Mouse (Mus musculus) kidney, adult 2 months (tissue): ENCODE measurements around the gene Pex7. TPM values are rescaled to one million over a fixed set of nuclear protein-coding genes. Genes with fewer than 3 reads are reported as not detected.

ENCODE experiments used
- DNase-seq: peaks from one replicate; pipeline ENCODE4 v3.0.0; 2021
- H3K27ac ChIP-seq: fragments of 200-500 bp; 2 replicates; pipeline ENCODE4 v1.5.1; 2012; ENCODE audit warnings: low read depth, low read length, control low read depth, inconsistent platforms; ENCODE audit not compliant: insufficient read depth
- H3K27me3 ChIP-seq: fragments of 200-500 bp; replicated peaks from 2 replicates; pipeline ENCODE4 v1.6.1; 2012; ENCODE audit warnings: mild to moderate bottlenecking, moderate library complexity, low read length, inconsistent platforms; ENCODE audit not compliant: control insufficient read depth, insufficient read depth
- H3K36me3 ChIP-seq: fragments of 200-500 bp; 2 replicates; pipeline ENCODE4 v1.6.1; 2012; ENCODE audit warnings: mild to moderate bottlenecking, moderate library complexity, low read length, inconsistent platforms; ENCODE audit not compliant: control insufficient read depth, insufficient read depth
- H3K4me1 ChIP-seq: fragments of 200-500 bp; 2 replicates; pipeline ENCODE4 v1.6.1; 2011; ENCODE audit warnings: low read length; ENCODE audit not compliant: control insufficient read depth, insufficient read depth
- H3K4me3 ChIP-seq: fragments of 200-500 bp; 2 replicates; pipeline ENCODE4 v1.5.1; 2011; ENCODE audit warnings: mild to moderate bottlenecking, low read depth, low read length, control low read depth; ENCODE audit not compliant: insufficient read depth
- CTCF ChIP-seq: fragments of 200-500 bp; conservative IDR thresholded peaks from 2 replicates; pipeline ENCODE4 v1.5.1; 2011; ENCODE audit warnings: low read depth, mild to moderate bottlenecking, control low read depth, low read length, moderate library complexity, mixed read lengths; ENCODE audit not compliant: insufficient read depth, insufficient read length
- POLR2A ChIP-seq: fragments of 200-500 bp; IDR thresholded peaks from one replicate; pipeline ENCODE4 v1.6.1; 2011; ENCODE audit warnings: low read depth, low read length, control low read depth
- WGBS: fragments of 180-500 bp; shearing (Covaris S2); methylation state at CpG from one replicate; pipeline ENCODE4 v1.1.7; 2018; 5-methylcytosine and 5-hydroxymethylcytosine counted together
- polyA plus RNA-seq: library from polyadenylated mRNA; depleted of rRNA; stranded (reverse); fragments of >200 nt; gene quantifications from 2 replicates; pipeline ENCODE4 v1.2.3, GENCODE M21; 2012

Pex7 gene
- polyA plus RNA-seq, 1 experiment, result 87.4 TPM

GRCm38 (mm10) chr10:19900191-19900590, 7.3 kb downstream of the Pex7 start:
- H3K4me3 ChIP-seq, result no peak overlapping the region
- no peaks in the 10 kb centered on the region for H3K27me3 ChIP-seq
- 70% methylated on average over 2 of the region's 2 CpGs for WGBS
- peaks cover 6% of the 10 kb centered on the region; the same call in 1 of the 2 replicates for H3K4me1 ChIP-seq
- no peak for TF ChIP-seq POLR2A
- no peak for TF ChIP-seq CTCF
- no peak overlapping the region for H3K27ac ChIP-seq
- no peak for DNase-seq
- no peaks in the 10 kb centered on the region for H3K36me3 ChIP-seq

- peak; percentile 39 for DNase-seq
- TF ChIP-seq POLR2A, result no peak
- peak; percentile 44 for TF ChIP-seq CTCF
- H3K27ac ChIP-seq, result no peak overlapping the region
- peaks cover 6% of the 10 kb centered on the region; the same call in 1 of the 2 replicates for H3K4me1 ChIP-seq
- H3K36me3 ChIP-seq, result peaks cover 2% of the 10 kb centered on the region; the same call in 1 of the 2 replicates
- WGBS, result 23% methylated on average over 4 of the region's 4 CpGs
- H3K27me3 ChIP-seq, result no peaks in the 10 kb centered on the region
- no peak overlapping the region for H3K4me3 ChIP-seq
These were observed 13.5 kb downstream of the Pex7 start for GRCm38 (mm10) chr10:19893976-19894375.

DNA sequence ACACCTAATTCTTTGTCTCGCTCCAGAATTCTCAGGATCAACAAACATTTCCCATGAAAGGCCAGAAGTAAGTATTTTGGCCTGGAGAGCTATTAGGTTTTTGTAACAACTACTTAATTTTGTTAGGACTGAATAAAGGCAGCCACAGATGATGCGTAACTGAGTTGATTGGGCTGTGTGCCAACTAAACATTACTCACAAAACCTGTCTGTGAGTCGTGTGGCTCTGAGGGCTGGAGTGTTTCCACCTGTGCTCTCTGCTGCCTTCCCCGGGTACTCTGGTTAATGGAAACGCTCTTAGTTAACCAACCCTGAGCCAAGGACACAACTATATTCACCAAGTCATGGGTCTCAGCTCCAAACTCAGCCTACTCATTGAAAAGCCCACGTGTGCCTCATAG, 14.3 kb downstream of the Pex7 start:
- no peak overlapping the region for H3K4me3 ChIP-seq
- H3K27ac ChIP-seq, result no peak overlapping the region
- H3K4me1 ChIP-seq, result peaks cover 6% of the 10 kb centered on the region; the same call in 1 of the 2 replicates
- H3K27me3 ChIP-seq, result no peaks in the 10 kb centered on the region
- WGBS, result 55% methylated on average over 6 of the region's 6 CpGs
- TF ChIP-seq CTCF, result no peak
- no peak for TF ChIP-seq POLR2A
- peak; percentile 42 for DNase-seq
- peaks cover 2% of the 10 kb centered on the region; the same call in 1 of the 2 replicates for H3K36me3 ChIP-seq

- Histone ChIP-seq H3K27me3 (no peaks in the 10 kb centered on the region), H3K4me1 (peaks cover 4% of the 10 kb centered on the region; the same call in 1 of the 2 replicates), H3K27ac (no peak overlapping the region), H3K36me3 (peaks cover 2% of the 10 kb centered on the region; the same call in 1 of the 2 replicates), H3K4me3 (no peak overlapping the region)
- DNase-seq, result no peak
- WGBS, result 69% methylated on average over 3 of the region's 3 CpGs
- TF ChIP-seq CTCF (no peak), POLR2A (no peak)
These were observed 15.8 kb downstream of the Pex7 start for GRCm38 (mm10) chr10:19891686-19892085.

GRCm38 (mm10) chr10:19889908-19890307, 17.6 kb downstream of the Pex7 start:
- WGBS, result 83% methylated on average over 3 of the region's 3 CpGs
- Histone ChIP-seq H3K27ac (no peak overlapping the region), H3K4me3 (no peak overlapping the region), H3K36me3 (peaks cover 2% of the 10 kb centered on the region; the same call in 1 of the 2 replicates), H3K4me1 (no peaks in the 10 kb centered on the region; the same call in 1 of the 2 replicates), H3K27me3 (no peaks in the 10 kb centered on the region)
- TF ChIP-seq POLR2A (no peak), CTCF (no peak)
- DNase-seq, result no peak

DNA sequence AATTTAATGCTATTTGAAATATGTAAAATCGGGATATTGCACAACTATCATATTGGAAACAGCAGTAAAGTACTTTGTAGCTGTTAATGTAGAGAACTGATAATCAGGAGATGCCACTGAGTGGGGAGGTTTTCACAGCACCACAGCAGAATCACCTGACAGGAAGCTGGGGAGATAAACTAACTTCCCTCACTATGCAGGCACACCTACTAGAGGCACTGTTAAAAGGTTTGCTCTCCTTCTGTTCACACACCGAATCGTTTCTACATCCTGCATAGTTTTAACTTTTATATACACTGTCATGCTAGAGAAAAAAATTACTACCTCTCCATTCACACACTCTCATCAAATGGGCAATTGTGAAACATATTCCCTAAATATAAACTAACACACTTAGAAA, 21.2 kb downstream of the Pex7 start:
- no peak for TF ChIP-seq POLR2A
- no peak for TF ChIP-seq CTCF
- Histone ChIP-seq H3K4me3 (no peak overlapping the region), H3K27me3 (no peaks in the 10 kb centered on the region), H3K4me1 (no peaks in the 10 kb centered on the region), H3K27ac (no peak overlapping the region), H3K36me3 (no peaks in the 10 kb centered on the region)
- 93% methylated on average over 3 of the region's 3 CpGs for WGBS
- no peak for DNase-seq

GRCm38 (mm10) chr10:19884409-19884808, 23.1 kb downstream of the Pex7 start:
- WGBS, result 59% methylated on average over 4 of the region's 4 CpGs
- Histone ChIP-seq H3K27me3 (no peaks in the 10 kb centered on the region), H3K27ac (no peak overlapping the region), H3K36me3 (no peaks in the 10 kb centered on the region), H3K4me3 (no peak overlapping the region), H3K4me1 (no peaks in the 10 kb centered on the region)
- TF ChIP-seq CTCF, result no peak
- no peak for TF ChIP-seq POLR2A
- no peak for DNase-seq
